Mouse (Mus musculus): Measurements from ENCODE around the gene Vwa5b1. TPM values are rescaled to one million over a fixed set of nuclear protein-coding genes. Genes with fewer than 3 reads are reported as not detected.

Gene Vwa5b1
- polyA plus RNA-seq, 1 experiment: 2.0 TPM

DNA sequence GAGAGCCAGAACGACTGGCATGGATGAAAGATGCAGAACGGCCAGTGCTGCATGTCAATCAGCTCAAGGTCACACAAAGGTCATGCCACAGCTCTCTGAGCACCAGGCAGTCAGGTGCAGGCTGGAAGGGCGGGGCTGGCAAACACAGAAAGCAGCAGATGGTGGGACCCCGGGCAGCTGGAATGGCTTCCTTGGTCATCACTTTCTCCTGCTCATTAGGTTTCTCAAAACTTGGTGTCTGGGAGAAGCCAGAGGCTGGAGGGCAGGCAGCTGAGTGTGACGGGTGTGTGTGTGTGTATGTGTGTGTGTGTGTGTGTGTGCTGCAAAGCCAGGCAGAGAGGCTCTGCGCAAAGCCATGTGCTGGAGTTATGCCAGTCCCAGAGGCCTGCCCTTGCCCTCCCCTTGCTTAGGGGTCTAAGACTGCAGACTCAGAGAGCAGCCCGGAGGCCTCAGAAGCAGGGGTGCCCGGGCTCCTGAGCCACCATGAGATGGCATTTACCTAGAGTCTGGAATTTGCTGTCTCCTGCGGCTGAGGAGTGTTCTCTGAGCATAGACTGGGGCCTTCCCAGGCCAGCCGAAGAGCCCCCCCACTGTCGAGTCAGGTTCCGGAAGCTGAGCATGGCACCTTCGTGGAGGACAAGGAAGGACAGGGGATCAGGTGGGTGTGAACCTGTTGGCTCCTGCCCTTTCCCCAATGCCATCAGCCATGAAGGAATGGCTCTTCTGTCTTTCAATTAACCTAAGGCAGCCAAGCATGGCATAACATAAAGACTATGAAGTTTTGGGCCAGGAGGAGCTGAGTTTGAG lies 60.7 kb downstream of the Vwa5b1 start:
- peak; percentile 38 for DNase-seq (ENCODE audit: low read depth)
- TF ChIP-seq POLR2A (IDR thresholded peaks at IDR 0.05; ENCODE audit: borderline replicate concordance, extremely low read depth, insufficient read depth, insufficient read length, poor library complexity, severe bottlenecking): no peak
- no peak for TF ChIP-seq CTCF (IDR thresholded peaks at IDR 0.05; ENCODE audit: borderline replicate concordance, extremely low read depth, insufficient read depth, insufficient read length)

DNA sequence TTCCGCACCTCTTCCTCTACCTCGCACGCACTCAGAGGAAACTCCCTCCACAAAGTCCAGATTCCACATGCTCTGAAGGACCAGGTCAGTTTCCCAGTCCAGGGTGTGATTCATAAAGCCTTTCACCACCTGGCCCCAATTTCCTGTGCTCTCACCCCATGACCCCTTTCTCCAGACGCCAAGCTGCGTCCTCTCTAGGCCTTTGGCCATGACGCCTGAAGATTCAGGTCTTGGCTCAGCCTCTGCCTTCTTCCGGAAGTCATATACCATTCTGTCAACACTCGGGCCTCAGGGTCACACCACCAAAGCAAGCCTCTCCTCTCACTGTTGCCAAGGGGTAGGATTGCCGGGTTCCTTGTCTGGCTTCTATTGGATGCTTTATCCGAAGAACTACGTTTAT lies 65.8 kb downstream of the Vwa5b1 start:
- no peak for DNase-seq (ENCODE audit: low read depth)
- TF ChIP-seq POLR2A (IDR thresholded peaks at IDR 0.05; ENCODE audit: borderline replicate concordance, extremely low read depth, insufficient read depth, insufficient read length, poor library complexity, severe bottlenecking) (no peak), CTCF (IDR thresholded peaks at IDR 0.05; ENCODE audit: borderline replicate concordance, extremely low read depth, insufficient read depth, insufficient read length) (no peak)

DNA sequence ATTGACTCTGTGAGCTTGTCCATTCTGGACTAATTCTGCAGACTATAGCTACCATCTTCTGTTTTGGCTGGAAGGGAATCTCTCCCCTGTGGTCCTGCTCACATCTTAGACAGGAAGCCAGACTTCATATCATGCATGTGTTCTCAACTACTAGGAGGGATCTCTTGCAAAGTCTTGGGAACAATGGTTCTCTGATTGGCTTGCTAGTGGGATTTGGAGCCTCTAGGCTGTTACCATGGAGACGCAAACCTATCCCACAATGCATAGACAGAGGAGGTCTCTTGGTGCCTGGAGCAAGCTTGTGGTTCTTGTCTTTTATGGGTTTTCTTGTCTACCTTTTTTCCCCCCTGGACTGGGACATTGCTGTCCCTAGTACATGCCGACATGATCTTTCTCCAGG lies 67.4 kb downstream of the Vwa5b1 start:
- peak; percentile 74 for DNase-seq (ENCODE audit: low read depth)
- TF ChIP-seq CTCF (IDR thresholded peaks at IDR 0.05; ENCODE audit: borderline replicate concordance, extremely low read depth, insufficient read depth, insufficient read length) (no peak), POLR2A (IDR thresholded peaks at IDR 0.05; ENCODE audit: borderline replicate concordance, extremely low read depth, insufficient read depth, insufficient read length, poor library complexity, severe bottlenecking) (no peak)

DNA sequence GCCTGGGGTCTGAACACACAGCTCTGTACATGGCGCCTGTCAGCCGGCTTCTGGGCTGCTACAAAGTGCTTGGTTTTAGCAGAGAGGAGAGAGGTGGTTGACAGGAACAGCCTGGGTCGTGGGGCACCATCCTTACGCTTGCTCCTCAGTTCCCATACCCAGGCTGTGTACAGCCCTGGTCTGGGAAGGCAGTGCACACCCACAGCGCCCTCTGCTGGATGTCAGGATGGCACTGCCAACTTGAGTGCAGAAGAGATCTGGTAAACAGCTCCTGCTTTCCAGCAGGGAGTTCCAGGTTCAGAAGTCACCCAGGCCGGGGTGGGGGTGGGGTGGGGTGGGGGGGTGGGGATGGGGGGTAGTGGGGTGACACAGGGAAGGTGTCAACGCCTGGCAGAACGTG lies 73.7 kb downstream of the Vwa5b1 start:
- TF ChIP-seq CTCF (IDR thresholded peaks at IDR 0.05; ENCODE audit: borderline replicate concordance, extremely low read depth, insufficient read depth, insufficient read length) (peak; percentile 98), POLR2A (IDR thresholded peaks at IDR 0.05; ENCODE audit: borderline replicate concordance, extremely low read depth, insufficient read depth, insufficient read length, poor library complexity, severe bottlenecking) (no peak)
- peak; percentile 94 for DNase-seq (ENCODE audit: low read depth)

DNA sequence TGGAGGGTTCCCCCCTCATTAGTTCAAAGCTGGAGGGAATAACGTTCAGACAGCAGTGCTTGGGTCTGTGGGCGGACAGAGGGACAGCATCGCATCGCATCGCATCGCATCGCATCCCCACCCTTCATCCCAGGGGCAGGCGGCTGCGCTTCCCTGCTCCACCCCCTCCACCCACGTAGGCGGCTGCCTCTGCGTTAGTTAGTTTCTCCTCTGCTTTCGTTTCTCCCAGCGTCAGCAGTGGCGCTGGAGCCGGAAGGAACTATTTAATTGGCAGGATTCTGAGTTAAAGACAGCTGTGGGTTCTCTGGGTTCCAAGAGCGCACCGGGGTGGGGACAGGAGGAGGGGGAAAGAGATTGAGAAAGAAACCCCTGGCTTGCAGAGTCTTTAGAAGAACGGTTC lies 80.2 kb downstream of the Vwa5b1 start:
- no peak for TF ChIP-seq CTCF (IDR thresholded peaks at IDR 0.05; ENCODE audit: borderline replicate concordance, extremely low read depth, insufficient read depth, insufficient read length)
- no peak for TF ChIP-seq POLR2A (IDR thresholded peaks at IDR 0.05; ENCODE audit: borderline replicate concordance, extremely low read depth, insufficient read depth, insufficient read length, poor library complexity, severe bottlenecking)
- DNase-seq (ENCODE audit: low read depth): peak; percentile 71

DNA sequence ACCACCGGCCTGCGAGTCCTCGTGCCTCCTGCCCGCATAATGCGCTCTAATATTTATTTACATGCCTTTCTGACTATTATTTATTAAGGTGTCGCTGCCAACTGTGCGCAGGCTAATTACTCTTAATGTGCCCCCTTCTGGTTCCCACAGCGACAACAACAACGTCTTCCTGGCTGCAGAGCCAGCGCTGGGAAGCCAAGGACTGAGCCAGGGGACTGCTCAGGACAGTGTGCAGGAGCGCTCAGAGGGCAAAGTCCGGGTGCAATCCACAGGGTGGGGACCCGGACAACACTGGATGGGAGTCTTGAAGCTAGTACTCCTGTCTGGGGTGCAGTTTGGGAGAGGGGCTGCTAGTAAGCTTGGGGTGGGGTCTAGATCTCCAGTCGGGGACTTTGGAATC lies 80.8 kb downstream of the Vwa5b1 start:
- peak; percentile 68 for DNase-seq (ENCODE audit: low read depth)
- TF ChIP-seq POLR2A (IDR thresholded peaks at IDR 0.05; ENCODE audit: borderline replicate concordance, extremely low read depth, insufficient read depth, insufficient read length, poor library complexity, severe bottlenecking) (no peak), CTCF (IDR thresholded peaks at IDR 0.05; ENCODE audit: borderline replicate concordance, extremely low read depth, insufficient read depth, insufficient read length) (no peak)

DNA sequence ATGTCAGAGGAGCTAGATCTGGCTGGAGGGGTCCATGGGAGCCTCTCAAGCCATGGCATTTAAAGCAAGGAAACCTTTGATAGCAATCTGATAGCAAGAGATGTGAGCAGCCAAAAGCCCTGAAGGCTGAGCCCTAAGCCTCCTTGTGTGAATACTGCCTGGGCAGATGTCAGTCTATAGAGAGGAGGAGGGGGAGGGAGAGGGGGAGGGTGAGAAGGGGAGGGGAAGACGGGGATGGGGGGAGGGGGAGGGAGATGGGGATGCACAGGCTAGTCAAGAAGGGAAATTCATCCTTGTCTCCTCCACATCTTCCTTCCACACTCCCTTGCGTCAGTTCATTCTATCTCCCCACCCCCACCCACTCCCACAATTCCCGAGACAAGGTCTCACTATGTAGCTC lies 81.4 kb downstream of the Vwa5b1 start:
- peak; percentile 62 for DNase-seq (ENCODE audit: low read depth)
- TF ChIP-seq CTCF (IDR thresholded peaks at IDR 0.05; ENCODE audit: borderline replicate concordance, extremely low read depth, insufficient read depth, insufficient read length): no peak
- TF ChIP-seq POLR2A (IDR thresholded peaks at IDR 0.05; ENCODE audit: borderline replicate concordance, extremely low read depth, insufficient read depth, insufficient read length, poor library complexity, severe bottlenecking): no peak

DNA sequence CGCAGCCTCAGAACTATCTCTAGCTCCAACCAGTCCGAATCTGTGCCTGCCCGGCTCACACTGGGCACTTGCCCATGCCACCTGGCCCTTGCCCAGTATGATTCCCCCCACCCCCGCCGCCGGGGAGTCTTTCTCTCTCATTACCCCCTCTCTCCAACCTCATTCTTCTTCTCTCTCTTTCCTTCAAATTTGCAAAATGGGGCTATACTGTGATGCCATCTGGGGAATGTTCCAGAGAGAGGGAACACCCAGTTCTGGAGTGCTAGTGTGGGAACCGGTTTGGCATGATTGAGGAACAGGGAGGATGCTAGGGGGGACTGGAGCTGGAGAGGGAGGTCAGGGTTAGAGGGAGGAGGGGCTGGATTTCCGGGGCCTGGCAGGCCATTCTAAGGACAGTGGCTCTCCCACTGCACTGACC lies 82.2 kb downstream of the Vwa5b1 start:
- TF ChIP-seq CTCF (IDR thresholded peaks at IDR 0.05; ENCODE audit: borderline replicate concordance, extremely low read depth, insufficient read depth, insufficient read length): no peak

DNA sequence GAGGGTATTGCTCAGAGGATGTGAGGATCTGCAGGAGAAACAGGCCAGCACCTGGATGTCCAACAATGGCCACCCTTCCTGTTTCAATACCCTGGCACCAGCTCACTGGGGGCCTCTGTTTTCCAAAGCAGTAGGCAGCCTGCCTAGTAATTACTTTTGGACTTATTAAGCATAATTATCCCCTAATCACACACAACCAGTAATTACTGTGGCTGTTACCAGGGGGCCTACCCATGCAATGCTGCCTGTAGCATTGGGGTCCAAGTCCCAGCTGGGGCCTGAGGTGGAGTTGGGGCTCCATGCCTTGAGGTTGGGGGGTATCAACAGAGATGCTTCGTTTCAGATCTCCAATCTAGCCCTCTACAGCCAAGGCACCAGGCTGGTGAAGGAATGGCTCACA lies 82.6 kb downstream of the Vwa5b1 start:
- TF ChIP-seq CTCF (IDR thresholded peaks at IDR 0.05; ENCODE audit: borderline replicate concordance, extremely low read depth, insufficient read depth, insufficient read length): no peak
- no peak for TF ChIP-seq POLR2A (IDR thresholded peaks at IDR 0.05; ENCODE audit: borderline replicate concordance, extremely low read depth, insufficient read depth, insufficient read length, poor library complexity, severe bottlenecking)
- DNase-seq (ENCODE audit: low read depth): peak; percentile 75

More for the DNA sequence above, 82.2 kb downstream of the Vwa5b1 start:
- no peak for DNase-seq (ENCODE audit: low read depth)

DNA sequence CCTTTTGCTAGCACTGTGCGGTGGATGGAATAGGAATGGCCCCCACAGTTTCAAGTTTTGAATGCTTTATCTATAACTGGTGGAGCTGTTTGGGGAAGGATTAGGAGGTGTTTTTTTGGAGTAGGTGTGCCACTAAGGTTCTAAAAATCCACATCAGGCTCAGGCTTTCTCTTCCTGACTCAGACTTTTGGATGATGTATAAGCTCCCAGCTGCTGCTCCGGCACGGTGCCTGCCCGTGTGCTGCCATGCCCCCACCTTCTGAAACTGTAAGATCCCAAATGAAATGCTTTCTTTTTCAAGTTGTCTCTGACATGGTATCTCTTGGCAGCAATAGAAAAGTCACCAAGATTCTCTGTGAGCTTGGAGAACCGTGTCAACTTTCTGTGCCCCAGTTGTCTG lies 84.1 kb downstream of the Vwa5b1 start:
- no peak for DNase-seq (ENCODE audit: low read depth)
- TF ChIP-seq CTCF (IDR thresholded peaks at IDR 0.05; ENCODE audit: borderline replicate concordance, extremely low read depth, insufficient read depth, insufficient read length) (no peak), POLR2A (IDR thresholded peaks at IDR 0.05; ENCODE audit: borderline replicate concordance, extremely low read depth, insufficient read depth, insufficient read length, poor library complexity, severe bottlenecking) (no peak)

DNA sequence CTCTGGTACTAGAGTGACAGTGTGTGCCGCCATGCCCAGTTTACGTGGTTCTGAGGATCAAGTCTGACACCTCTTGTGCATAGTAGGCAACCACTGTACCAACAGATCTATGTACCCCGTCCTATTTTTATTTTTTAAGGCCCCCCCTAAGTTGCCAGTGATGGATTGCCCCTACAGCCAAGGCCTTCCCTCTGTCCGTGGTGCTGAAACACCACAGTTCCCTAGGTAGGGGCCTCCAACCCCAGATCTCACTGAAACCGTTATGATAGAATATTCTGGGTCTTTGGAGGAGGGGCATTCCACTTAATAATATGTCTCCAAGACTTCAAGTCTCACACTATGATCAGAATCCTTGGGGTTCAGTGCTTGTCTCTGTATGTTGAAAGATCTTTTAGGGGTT lies 85.1 kb downstream of the Vwa5b1 start:
- TF ChIP-seq POLR2A (IDR thresholded peaks at IDR 0.05; ENCODE audit: borderline replicate concordance, extremely low read depth, insufficient read depth, insufficient read length, poor library complexity, severe bottlenecking) (no peak), CTCF (IDR thresholded peaks at IDR 0.05; ENCODE audit: borderline replicate concordance, extremely low read depth, insufficient read depth, insufficient read length) (no peak)
- no peak for DNase-seq (ENCODE audit: low read depth)

DNA sequence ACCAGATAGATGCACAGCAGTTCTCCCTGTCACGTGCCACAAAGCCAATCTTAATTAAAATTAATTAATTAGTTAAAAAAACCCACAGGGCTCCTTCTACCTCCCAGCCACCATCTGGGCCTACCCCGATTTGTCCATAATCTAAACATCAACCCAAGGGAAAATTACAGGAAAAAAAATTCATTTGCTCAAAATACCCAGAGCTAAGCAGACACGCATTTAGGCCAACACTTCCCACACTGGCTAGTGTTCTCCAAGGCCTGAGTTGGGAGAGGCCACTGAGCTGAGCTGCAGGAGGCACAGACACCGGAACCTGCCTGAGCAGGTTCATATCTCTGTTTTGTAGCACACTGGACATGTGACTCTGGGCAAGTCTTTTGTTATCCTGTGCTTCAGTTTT lies 86.7 kb downstream of the Vwa5b1 start:
- TF ChIP-seq CTCF (IDR thresholded peaks at IDR 0.05; ENCODE audit: borderline replicate concordance, extremely low read depth, insufficient read depth, insufficient read length) (no peak), POLR2A (IDR thresholded peaks at IDR 0.05; ENCODE audit: borderline replicate concordance, extremely low read depth, insufficient read depth, insufficient read length, poor library complexity, severe bottlenecking) (no peak)
- DNase-seq (ENCODE audit: low read depth): no peak

All from brain, embryonic 14.5 days (tissue).